Mouse (Mus musculus): ENCODE measurements at regions not wholly inside any gene's neighbourhood (a gene's known extent, or its start where the extent isn't known, plus 50 kb on each side); places are given as distances from the start of the nearest gene placed in this dataset.

DNA sequence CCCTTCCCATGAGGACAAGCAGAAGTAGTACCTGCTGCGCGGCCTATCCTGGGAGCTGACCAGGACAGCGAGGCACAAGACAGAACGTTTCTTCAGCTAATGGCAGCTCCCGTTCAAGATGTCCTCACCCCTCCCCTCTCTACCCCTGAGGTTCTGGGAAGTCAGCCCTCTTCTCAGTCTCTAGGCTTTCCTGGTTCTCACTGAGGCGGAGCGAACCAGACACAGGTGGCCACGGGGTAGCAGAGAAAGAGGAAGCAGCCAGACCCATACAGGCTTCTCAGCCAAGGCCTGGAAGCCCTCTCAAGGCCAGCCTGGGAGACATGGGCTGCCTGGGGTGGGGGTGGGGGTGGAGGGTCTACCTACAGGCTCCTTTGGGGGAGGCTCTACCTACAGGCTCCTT lies 78.5 kb upstream of the Sertad2 start:
- no peaks in the 10 kb centered on the region for H3K4me1 ChIP-seq
- H3K27ac ChIP-seq: no peak overlapping the region
- no peak overlapping the region for H3K9ac ChIP-seq
- no peaks in the 10 kb centered on the region for H3K27me3 ChIP-seq (replicated peaks)
- no peaks in the 10 kb centered on the region for H3K9me3 ChIP-seq
- ATAC-seq (ENCODE audit: low FRiP score, low read depth): no peak
- WGBS: 83% methylated on average over 8 of the region's 8 CpGs
- H3K36me3 ChIP-seq: no peaks in the 10 kb centered on the region
- H3K4me2 ChIP-seq (replicated peaks): no peak overlapping the region
- H3K4me3 ChIP-seq: no peak overlapping the region

DNA sequence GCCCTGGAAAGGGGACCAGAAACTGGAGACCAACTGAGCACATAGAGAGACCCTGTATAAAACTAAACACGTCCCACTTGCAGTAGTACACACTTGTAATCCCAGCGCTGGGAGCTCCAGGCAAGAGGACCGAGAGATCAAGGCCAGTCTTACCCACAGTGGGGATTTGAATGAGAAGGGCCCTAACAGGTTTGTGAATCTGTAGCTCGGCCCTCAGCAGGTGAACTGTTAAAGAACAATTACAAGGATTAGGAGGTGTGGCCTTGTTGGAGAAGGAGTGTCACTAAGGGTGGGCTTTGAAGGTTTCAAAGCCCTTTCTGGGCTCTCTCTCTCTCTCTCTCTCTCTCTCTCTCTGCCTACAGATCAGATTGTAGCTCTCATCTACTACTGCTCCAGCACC lies 76.5 kb upstream of the Sertad2 start:
- Histone ChIP-seq H3K27ac (no peak overlapping the region), H3K9me3 (no peaks in the 10 kb centered on the region), H3K4me2 (replicated peaks) (no peak overlapping the region), H3K4me1 (no peaks in the 10 kb centered on the region), H3K9ac (no peak overlapping the region), H3K4me3 (no peak overlapping the region), H3K36me3 (no peaks in the 10 kb centered on the region), H3K27me3 (replicated peaks) (no peaks in the 10 kb centered on the region)
- 23% methylated on average over 4 of the region's 4 CpGs for WGBS
- no peak for ATAC-seq (ENCODE audit: low FRiP score, low read depth)

DNA sequence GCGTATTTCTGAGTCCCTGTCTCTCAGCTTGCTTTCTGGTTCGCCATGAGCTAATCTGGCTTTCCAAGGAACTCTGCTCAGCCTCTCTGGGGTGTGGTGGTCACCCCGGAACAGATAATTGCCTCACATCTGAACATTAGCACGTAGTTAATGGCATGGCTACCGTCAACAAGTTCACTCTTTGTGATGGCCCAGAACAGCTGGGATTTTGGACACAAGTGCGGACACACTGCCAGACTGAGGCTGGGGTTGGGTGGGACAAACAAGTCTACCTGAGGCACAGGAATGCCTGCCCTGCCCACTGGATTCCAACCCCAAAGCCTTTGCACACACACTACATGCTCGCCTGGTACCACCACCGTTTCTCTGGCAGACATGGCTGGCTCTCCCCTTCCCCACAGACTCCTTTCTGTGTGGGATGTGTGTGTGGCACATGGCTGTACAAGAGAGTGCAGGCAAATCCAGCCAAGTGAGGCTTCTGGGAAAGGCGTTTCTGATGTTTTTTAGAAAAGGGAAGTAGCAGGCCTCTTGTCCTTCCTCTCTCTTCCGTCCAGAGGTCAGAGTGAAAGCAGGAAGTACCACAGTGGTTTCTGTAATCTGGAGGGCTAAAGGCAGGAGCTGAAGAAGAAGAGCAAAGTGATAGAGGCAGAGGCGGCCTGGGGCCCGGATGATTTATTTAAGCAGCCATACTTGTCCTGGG lies 74.6 kb upstream of the Sertad2 start:
- no peak for ATAC-seq (ENCODE audit: low FRiP score, low read depth)

DNA sequence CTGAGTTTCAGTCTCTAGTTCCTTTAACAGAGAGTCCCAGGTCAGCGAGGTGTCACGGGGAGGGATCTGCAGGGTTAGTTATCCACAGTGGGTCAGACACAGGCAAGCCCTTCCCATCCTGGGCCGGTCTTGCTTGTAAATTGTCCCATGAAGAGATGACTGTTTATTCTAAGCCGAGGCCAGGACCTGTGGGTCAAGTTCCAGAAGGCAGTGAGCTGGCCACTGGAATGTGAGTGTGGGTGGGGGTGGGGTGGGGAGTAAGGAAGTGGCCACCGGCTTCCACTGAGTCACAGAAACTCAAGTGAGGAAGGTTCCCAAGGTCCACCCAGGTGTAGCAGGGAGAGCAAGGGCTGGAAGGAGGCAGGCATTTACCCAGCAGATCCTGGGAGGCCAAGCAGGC lies 73.7 kb upstream of the Sertad2 start:
- Histone ChIP-seq H3K4me1 (no peaks in the 10 kb centered on the region), H3K36me3 (no peaks in the 10 kb centered on the region), H3K27ac (no peak overlapping the region), H3K4me2 (replicated peaks) (no peak overlapping the region), H3K9ac (no peak overlapping the region), H3K9me3 (no peaks in the 10 kb centered on the region), H3K4me3 (no peak overlapping the region), H3K27me3 (replicated peaks) (no peaks in the 10 kb centered on the region)
- WGBS: 58% methylated on average over 5 of the region's 5 CpGs
- no peak for ATAC-seq (ENCODE audit: low FRiP score, low read depth)

More for the DNA sequence above, 74.6 kb upstream of the Sertad2 start:
- Histone ChIP-seq H3K4me3 (no peak overlapping the region), H3K27me3 (replicated peaks) (no peaks in the 10 kb centered on the region), H3K4me1 (no peaks in the 10 kb centered on the region), H3K9ac (no peak overlapping the region), H3K36me3 (no peaks in the 10 kb centered on the region), H3K27ac (no peak overlapping the region), H3K9me3 (no peaks in the 10 kb centered on the region), H3K4me2 (replicated peaks) (no peak overlapping the region)
- 78% methylated on average over 12 of the region's 12 CpGs for WGBS

DNA sequence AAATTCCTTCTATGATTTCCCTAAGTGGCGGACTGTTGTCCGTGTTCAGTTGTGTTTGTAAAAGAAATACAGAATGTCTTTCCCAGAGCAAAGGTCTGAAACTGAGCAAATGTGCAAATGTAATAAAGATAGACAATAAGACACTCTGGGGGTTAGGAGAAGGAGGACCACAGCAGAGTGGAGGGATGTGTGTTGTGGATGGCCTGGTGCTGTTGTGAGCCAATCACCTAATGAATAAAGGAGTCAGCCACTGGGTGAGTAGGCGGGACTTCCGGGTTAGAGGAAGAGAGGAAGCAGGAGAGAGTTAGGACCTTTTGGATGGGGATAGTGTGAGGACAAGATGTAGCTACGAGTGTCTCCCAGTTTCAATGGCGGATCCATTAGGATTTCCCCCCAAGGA lies 72.7 kb upstream of the Sertad2 start:
- H3K4me1 ChIP-seq: no peaks in the 10 kb centered on the region
- no peaks in the 10 kb centered on the region for H3K36me3 ChIP-seq
- no peak overlapping the region for H3K4me2 ChIP-seq (replicated peaks)
- no peak overlapping the region for H3K4me3 ChIP-seq
- no peak overlapping the region for H3K9ac ChIP-seq
- 88% methylated on average over 6 of the region's 6 CpGs for WGBS
- H3K27ac ChIP-seq: no peak overlapping the region
- H3K27me3 ChIP-seq (replicated peaks): no peaks in the 10 kb centered on the region
- ATAC-seq (ENCODE audit: low FRiP score, low read depth): no peak
- no peaks in the 10 kb centered on the region for H3K9me3 ChIP-seq

DNA sequence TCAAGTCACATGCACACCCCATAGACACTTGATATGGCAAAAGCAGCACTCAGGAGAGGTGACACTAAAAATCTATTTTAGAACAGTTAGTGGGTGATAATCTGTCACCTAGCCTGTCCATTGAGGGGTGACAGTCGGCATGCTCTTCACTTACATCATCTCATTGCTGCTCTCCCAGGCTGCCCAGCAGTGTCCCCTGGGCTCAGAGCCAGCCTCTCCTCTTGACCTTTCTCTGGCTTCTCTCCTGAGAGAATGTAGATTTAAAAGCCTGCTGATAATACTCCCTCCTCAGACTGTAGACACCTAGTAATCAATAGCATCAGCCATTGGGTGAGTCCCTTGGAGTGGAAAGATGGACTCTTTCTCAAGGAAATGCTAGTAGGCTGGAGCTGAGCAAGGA lies 70.7 kb upstream of the Sertad2 start:
- Histone ChIP-seq H3K36me3 (no peaks in the 10 kb centered on the region), H3K4me1 (no peaks in the 10 kb centered on the region), H3K9ac (no peak overlapping the region), H3K27ac (no peak overlapping the region), H3K9me3 (no peaks in the 10 kb centered on the region), H3K4me2 (replicated peaks) (no peak overlapping the region), H3K27me3 (replicated peaks) (no peaks in the 10 kb centered on the region), H3K4me3 (no peak overlapping the region)
- 93% methylated on average over 1 of the region's 1 CpGs for WGBS
- no peak for ATAC-seq (ENCODE audit: low FRiP score, low read depth)

DNA sequence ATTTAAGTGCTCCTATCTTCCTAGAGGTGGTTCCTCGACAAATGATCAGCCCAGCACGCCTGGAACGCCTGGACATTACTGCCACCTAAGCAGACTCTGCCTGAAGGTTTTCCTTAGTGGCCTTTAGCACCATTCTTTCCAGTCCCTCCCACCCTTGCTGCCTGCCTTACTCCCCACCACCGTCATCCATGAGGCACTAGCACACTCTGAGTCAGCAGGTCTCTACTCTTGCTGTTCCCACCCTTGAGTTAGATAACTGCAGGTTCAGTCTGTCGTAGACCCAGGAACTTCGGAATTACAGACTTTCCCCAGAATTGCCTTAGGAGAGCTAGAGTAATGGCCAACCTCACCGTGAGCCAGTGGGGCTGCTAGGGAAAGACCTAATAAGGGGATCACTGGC lies 67.4 kb upstream of the Sertad2 start:
- ATAC-seq (ENCODE audit: low FRiP score, low read depth): no peak
- H3K4me2 ChIP-seq (replicated peaks): no peak overlapping the region
- WGBS: 86% methylated on average over 7 of the region's 7 CpGs
- H3K27me3 ChIP-seq (replicated peaks): no peaks in the 10 kb centered on the region
- H3K4me3 ChIP-seq: no peak overlapping the region
- H3K36me3 ChIP-seq: no peaks in the 10 kb centered on the region
- H3K27ac ChIP-seq: no peak overlapping the region
- no peak overlapping the region for H3K9ac ChIP-seq
- 0 out of 2 replicates have a peak, but pooled peaks cover 4% of the 10 kb centered on the region for H3K9me3 ChIP-seq
- 0 out of 2 replicates have a peak, but pooled peaks cover 5% of the 10 kb centered on the region for H3K4me1 ChIP-seq

DNA sequence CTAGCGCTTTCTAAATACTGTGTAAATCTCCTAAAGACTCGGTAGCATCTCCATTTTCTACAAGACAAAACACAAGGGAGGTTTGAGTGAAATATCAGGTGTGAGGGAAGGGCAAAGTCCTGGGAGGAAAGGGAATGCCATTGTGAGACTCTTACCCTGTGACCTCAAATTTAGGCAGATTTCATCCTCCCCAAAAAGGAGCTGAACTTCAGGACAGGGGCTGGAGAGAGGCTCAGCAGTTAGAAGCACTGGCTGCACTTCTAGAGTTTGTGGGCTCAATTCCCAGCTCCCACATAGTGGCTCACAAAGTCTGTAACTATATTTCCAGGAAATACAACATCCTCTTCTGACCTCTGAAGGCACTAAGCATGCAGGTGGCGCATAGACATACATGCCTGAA lies 66.6 kb upstream of the Sertad2 start:
- H3K27ac ChIP-seq: no peak overlapping the region
- H3K36me3 ChIP-seq: no peaks in the 10 kb centered on the region
- H3K27me3 ChIP-seq (replicated peaks): no peaks in the 10 kb centered on the region
- WGBS: 88% methylated on average over 3 of the region's 3 CpGs
- 0 out of 2 replicates have a peak, but pooled peaks cover 4% of the 10 kb centered on the region for H3K9me3 ChIP-seq
- no peak overlapping the region for H3K4me2 ChIP-seq (replicated peaks)
- H3K9ac ChIP-seq: no peak overlapping the region
- no peak for ATAC-seq (ENCODE audit: low FRiP score, low read depth)
- no peak overlapping the region for H3K4me3 ChIP-seq
- H3K4me1 ChIP-seq: 0 out of 2 replicates have a peak, but pooled peaks cover 5% of the 10 kb centered on the region

DNA sequence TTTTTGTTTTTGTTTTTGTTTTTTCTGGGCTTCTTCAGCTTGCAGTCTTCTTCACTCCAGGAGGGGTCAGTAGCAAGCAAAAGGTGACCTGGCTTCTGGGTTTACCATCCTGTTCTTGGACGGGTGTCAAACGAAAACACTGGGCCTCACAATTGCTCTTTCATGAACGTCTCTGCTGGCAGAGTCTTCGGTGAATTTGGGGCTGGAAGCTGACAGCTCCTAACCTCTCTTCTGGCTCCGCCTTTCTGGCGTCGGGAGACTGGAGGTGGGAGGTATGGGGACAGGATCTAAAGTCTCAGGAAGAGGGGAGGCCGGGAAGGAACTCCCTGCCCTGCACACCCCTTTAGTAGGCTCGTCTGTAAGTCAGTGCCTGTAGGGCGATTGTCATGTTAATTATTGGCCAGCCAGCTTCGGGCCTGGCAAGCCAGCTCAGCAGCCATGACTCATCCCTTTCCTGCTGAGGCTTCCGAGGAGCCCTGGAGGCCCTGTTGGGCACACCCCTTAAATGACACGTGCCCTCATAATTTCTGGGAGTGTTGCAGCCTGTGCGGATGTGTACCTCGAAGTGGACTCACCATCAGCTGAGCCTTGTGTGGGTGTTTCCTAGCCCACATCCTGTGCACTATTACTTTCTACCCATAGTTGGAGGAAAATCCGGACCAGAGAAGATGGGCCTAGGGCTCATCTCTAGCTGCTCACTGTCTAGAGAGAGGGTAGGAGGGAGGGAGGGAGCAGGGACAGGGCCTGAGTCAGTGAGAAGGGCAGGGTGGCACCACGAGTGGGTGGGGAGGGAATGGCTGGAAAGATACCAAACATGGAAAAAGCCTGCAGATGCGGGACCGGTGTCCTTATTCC lies 65.6 kb upstream of the Sertad2 start:
- WGBS: 14% methylated on average over 19 of the region's 19 CpGs
- Histone ChIP-seq H3K9me3 (0 out of 2 replicates have a peak, but pooled peaks cover 4% of the 10 kb centered on the region), H3K4me2 (replicated peaks) (peak overlapping the region; percentile 41), H3K36me3 (no peaks in the 10 kb centered on the region), H3K9ac (no peak overlapping the region), H3K27me3 (replicated peaks) (no peaks in the 10 kb centered on the region), H3K27ac (no peak overlapping the region), H3K4me3 (no peak overlapping the region), H3K4me1 (0 out of 2 replicates have a peak, but pooled peaks cover 5% of the 10 kb centered on the region)
- peak; percentile 83 for ATAC-seq (ENCODE audit: low FRiP score, low read depth)

DNA sequence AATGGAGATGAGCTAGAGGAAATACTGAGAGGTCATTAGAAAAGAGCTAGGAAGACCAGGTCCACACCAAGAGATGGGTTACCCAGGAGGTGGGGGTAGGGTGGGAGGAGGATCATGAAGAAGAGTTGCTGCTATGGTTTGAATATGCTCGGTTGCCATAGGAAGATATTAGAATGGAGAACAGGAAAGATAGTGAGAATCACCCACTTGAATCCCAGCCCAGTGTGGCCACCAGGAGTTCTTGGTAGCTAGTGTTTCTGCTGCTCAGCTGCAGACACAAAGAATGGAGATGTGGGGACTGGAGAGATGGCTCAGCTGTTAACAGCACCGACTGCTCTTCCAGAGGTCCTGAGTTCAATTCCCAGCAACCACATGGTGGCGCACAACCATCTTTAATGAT lies 62.4 kb upstream of the Sertad2 start:
- Histone ChIP-seq H3K4me1 (0 out of 2 replicates have a peak, but pooled peaks cover 5% of the 10 kb centered on the region), H3K4me3 (no peak overlapping the region), H3K9ac (no peak overlapping the region), H3K27me3 (replicated peaks) (no peaks in the 10 kb centered on the region), H3K27ac (no peak overlapping the region), H3K36me3 (no peaks in the 10 kb centered on the region), H3K9me3 (0 out of 2 replicates have a peak, but pooled peaks cover 4% of the 10 kb centered on the region), H3K4me2 (replicated peaks) (no peak overlapping the region)
- ATAC-seq (ENCODE audit: low FRiP score, low read depth): no peak
- WGBS: 89% methylated on average over 3 of the region's 3 CpGs

DNA sequence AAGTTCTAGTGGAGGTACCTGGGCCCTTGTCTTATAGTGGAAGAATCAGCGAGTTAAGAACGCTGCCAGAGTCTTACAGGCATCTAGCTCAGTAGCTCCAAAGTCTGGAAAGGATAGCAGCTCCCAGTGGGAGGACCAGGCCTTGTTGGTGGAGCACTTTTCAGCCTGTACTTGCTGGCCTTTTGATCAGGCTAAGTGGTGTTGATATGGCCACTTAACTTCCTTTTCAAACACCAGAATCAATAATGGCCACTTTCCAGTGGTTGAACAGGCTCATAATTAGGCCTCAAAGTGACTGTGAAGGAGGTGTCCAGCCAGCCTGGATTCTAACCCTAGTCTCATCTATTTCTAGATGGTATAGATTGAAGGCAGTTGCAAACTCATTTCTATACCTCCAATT lies 57.7 kb upstream of the Sertad2 start:
- no peaks in the 10 kb centered on the region for H3K36me3 ChIP-seq
- H3K9ac ChIP-seq: no peak overlapping the region
- H3K27ac ChIP-seq: no peak overlapping the region
- ATAC-seq (ENCODE audit: low FRiP score, low read depth): no peak
- no peak overlapping the region for H3K4me3 ChIP-seq
- no peak overlapping the region for H3K4me2 ChIP-seq (replicated peaks)
- no peaks in the 10 kb centered on the region for H3K27me3 ChIP-seq (replicated peaks)
- H3K4me1 ChIP-seq: no peaks in the 10 kb centered on the region
- 91% methylated on average over 2 of the region's 2 CpGs for WGBS
- H3K9me3 ChIP-seq: no peaks in the 10 kb centered on the region
